Mouse (Mus musculus) spleen, adult 2 months (tissue): ENCODE measurements around the gene Pde4d.

Source experiments
- CTCF ChIP-seq: fragments of 200-500 bp; IDR thresholded peaks from 2 replicates; pipeline ENCODE4 v1.5.1; 2011; ENCODE audit warnings: mild to moderate bottlenecking, inconsistent platforms; ENCODE audit not compliant: insufficient read depth, insufficient read length, insufficient replicate concordance; ENCODE audit errors: extremely low read depth
- POLR2A ChIP-seq: fragments of 200-500 bp; IDR thresholded peaks from 2 replicates; pipeline ENCODE4 v1.6.1; 2011; ENCODE audit warnings: low read depth, low read length, inconsistent platforms

- TF ChIP-seq CTCF (no peak), POLR2A (no peak)
Measured at GRCm38 (mm10) chr13:108628501-108628900, 178.8 kb downstream of the Pde4d start.
